ENCODE assay signal across 8 mouse cellular contexts in the genomic region with DNA sequence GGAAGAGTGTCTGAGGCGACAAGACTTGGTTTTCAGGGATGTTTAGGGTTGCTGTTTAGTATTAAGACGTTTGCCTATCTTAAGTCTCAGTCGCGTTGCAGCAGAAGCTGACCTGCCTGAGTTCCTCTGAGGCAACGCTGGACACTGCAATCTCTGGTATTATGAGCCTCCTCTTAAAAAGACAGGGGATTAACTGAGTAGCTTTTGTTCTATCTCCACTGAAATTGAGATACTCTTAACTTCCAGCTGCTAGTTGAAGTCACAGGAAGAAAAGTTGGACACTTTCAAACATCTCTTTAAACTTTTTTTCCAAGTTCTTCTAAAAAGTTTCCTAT.
DNase-seq lines count a peak whose midpoint lies in the region; ATAC-seq and TF ChIP-seq lines count a peak whose summit lies in the region.
"Not testable (repeated sequence)": the region's sequence is repeated elsewhere in the genome, so short reads cannot be mapped to it uniquely, and the experiment has no call there.

No protein-coding gene starts in this region.

- not testable (repeated sequence) for DNase-seq in MEL (ENCODE audit: low read depth, low spot score); heart, adult 2 months; layer of hippocampus, adult 2 months (ENCODE audit: low spot score in 2 of 2)

- not testable (repeated sequence) for TF ChIP-seq POLR2A in MEL (IDR thresholded peaks at IDR 0.05; ENCODE audit: control insufficient read depth in 1 of 2, insufficient read depth in 1 of 2, low read depth in 1 of 2, low read length in 2 of 2, poor library complexity in 1 of 2); embryonic fibroblast, embryonic 13.5 days (IDR thresholded peaks at IDR 0.05; ENCODE audit: low read depth, low read length); heart, adult 2 months (IDR thresholded peaks at IDR 0.05; ENCODE audit: insufficient read depth, low read depth, low read length)

- H3K4me1 ChIP-seq in MEL (ENCODE audit: control insufficient read depth in 1 of 2, insufficient read depth in 2 of 2, low read length in 2 of 2); embryonic fibroblast, embryonic 13.5 days (ENCODE audit: control insufficient read depth, insufficient read depth, low read length); heart, adult 2 months (ENCODE audit: control insufficient read depth, insufficient read depth, low read length); hindbrain, embryonic 15.5 days (replicated peaks); liver, embryonic 16.5 days (ENCODE audit: control insufficient read depth, low read depth, low read length); midbrain, embryonic 13.5 days (replicated peaks); stomach, embryonic 14.5 days (ENCODE audit: control insufficient read depth, insufficient read depth, low read length): not testable (repeated sequence)

- not testable (repeated sequence) for H3K79me2 ChIP-seq in MEL (ENCODE audit: control insufficient read depth, insufficient read depth, low read length, poor library complexity); heart, adult 2 months (replicated peaks; ENCODE audit: control insufficient read depth, insufficient read depth, low read length)

- not testable (repeated sequence) for TF ChIP-seq RAD21 in MEL (IDR thresholded peaks at IDR 0.05; ENCODE audit: low read depth, low read length)

- WGBS in heart, adult 2 months: 2% methylated on average over 5 of the region's 5 CpGs
- under 1% methylated on average over 5 of the region's 5 CpGs for WGBS in hindbrain, embryonic 15.5 days
- WGBS in liver, embryonic 16.5 days (ENCODE audit: insufficient replicate concordance): 0% methylated on average over 5 of the region's 5 CpGs
- WGBS in midbrain, embryonic 13.5 days: under 1% methylated on average over 5 of the region's 5 CpGs
- 0% methylated on average over 5 of the region's 5 CpGs for WGBS in stomach, embryonic 14.5 days

- intact Hi-C loops in heart, adult 2 months (cut with DNase I): not testable (repeated sequence)

- not testable (repeated sequence) for H3K36me3 ChIP-seq in MEL (ENCODE audit: control insufficient read depth in 1 of 2, insufficient read depth in 2 of 2, low read length in 2 of 2); heart, adult 2 months (ENCODE audit: control insufficient read depth, insufficient read depth, low read length); hindbrain, embryonic 15.5 days; liver, embryonic 16.5 days (ENCODE audit: control insufficient read depth, insufficient read depth); midbrain, embryonic 13.5 days; stomach, embryonic 14.5 days (ENCODE audit: control insufficient read depth, insufficient read depth, low read length)

- peak overlapping the region; percentile 74 to 80 for H3K4me3 ChIP-seq in MEL (ENCODE audit: control insufficient read depth in 1 of 2, insufficient read depth in 1 of 2, low read depth in 2 of 2, low read length in 2 of 2)
- H3K4me3 ChIP-seq in embryonic fibroblast, embryonic 13.5 days (ENCODE audit: insufficient read depth, low read length): peak overlapping the region; percentile 96
- H3K4me3 ChIP-seq in heart, adult 2 months: peak overlapping the region; percentile 55
- peak overlapping the region; percentile 74 for H3K4me3 ChIP-seq in hindbrain, embryonic 15.5 days
- peak overlapping the region; percentile 55 for H3K4me3 ChIP-seq in layer of hippocampus, adult 2 months
- peak overlapping the region; percentile 72 for H3K4me3 ChIP-seq in liver, embryonic 16.5 days (ENCODE audit: low read depth, low read length)
- peak overlapping the region; percentile 59 for H3K4me3 ChIP-seq in midbrain, embryonic 13.5 days (replicated peaks)
- peak overlapping the region; percentile 56 for H3K4me3 ChIP-seq in stomach, embryonic 14.5 days (ENCODE audit: low read depth, low read length)

- H3K9me3 ChIP-seq in MEL (replicated peaks; ENCODE audit: insufficient read depth, low read length); hindbrain, embryonic 15.5 days; liver, embryonic 16.5 days (replicated peaks; ENCODE audit: control insufficient read depth, low read length); midbrain, embryonic 13.5 days; stomach, embryonic 14.5 days (ENCODE audit: control insufficient read depth, low read depth, low read length): not testable (repeated sequence)

- peak overlapping the region; percentile 70 for H3K4me2 ChIP-seq in hindbrain, embryonic 15.5 days
- peak overlapping the region; percentile 56 for H3K4me2 ChIP-seq in liver, embryonic 16.5 days (ENCODE audit: low read depth, low read length)
- H3K4me2 ChIP-seq in midbrain, embryonic 13.5 days (replicated peaks): peak overlapping the region; percentile 61
- peak overlapping the region; percentile 41 for H3K4me2 ChIP-seq in stomach, embryonic 14.5 days (replicated peaks; ENCODE audit: low read depth, low read length)

- TF ChIP-seq CTCF in MEL (IDR thresholded peaks at IDR 0.05 in 2 of 3, conservative IDR thresholded peaks at IDR 0.05 in 1 of 3; ENCODE audit: control insufficient read depth in 1 of 3, insufficient read depth in 1 of 3, low read depth in 2 of 3, low read length in 3 of 3, poor library complexity in 1 of 3, severe bottlenecking in 1 of 3); embryonic fibroblast, embryonic 13.5 days (IDR thresholded peaks at IDR 0.05; ENCODE audit: borderline replicate concordance, insufficient read depth, low read length); heart, adult 2 months (IDR thresholded peaks at IDR 0.05); layer of hippocampus, adult 2 months (conservative IDR thresholded peaks at IDR 0.05): not testable (repeated sequence)

- ATAC-seq in hindbrain, embryonic 15.5 days (ENCODE audit: low FRiP score, low read depth); midbrain, embryonic 13.5 days; stomach, embryonic 14.5 days (ENCODE audit: insufficient number of reproducible peaks, insufficient read depth, low FRiP score, low read depth): not testable (repeated sequence)
- ATAC-seq in liver, embryonic 16.5 days (ENCODE audit: low read depth): peak; percentile 43; the same call in 1 of the 2 replicates

- H3K27me3 ChIP-seq in MEL (ENCODE audit: control insufficient read depth in 1 of 2, insufficient read depth in 2 of 2, low read length in 2 of 2); heart, adult 2 months (ENCODE audit: control insufficient read depth, insufficient read depth, low read length); hindbrain, embryonic 15.5 days; liver, embryonic 16.5 days (ENCODE audit: control insufficient read depth, insufficient read depth, low read depth, low read length); midbrain, embryonic 13.5 days; stomach, embryonic 14.5 days (ENCODE audit: control insufficient read depth, insufficient read depth, low read length): not testable (repeated sequence)

- peak overlapping the region; percentile 65 for H3K9ac ChIP-seq in MEL (ENCODE audit: control insufficient read depth, low read depth, low read length, poor library complexity, severe bottlenecking)
- peak overlapping the region; percentile 63 for H3K9ac ChIP-seq in heart, adult 2 months (ENCODE audit: low read depth, low read length)
- H3K9ac ChIP-seq in hindbrain, embryonic 15.5 days: peak overlapping the region; percentile 72
- peak overlapping the region; percentile 66 for H3K9ac ChIP-seq in liver, embryonic 16.5 days (ENCODE audit: low read depth, low read length)
- peak overlapping the region; percentile 75 for H3K9ac ChIP-seq in midbrain, embryonic 13.5 days (replicated peaks)
- peak overlapping the region; percentile 61 for H3K9ac ChIP-seq in stomach, embryonic 14.5 days (replicated peaks; ENCODE audit: low read depth, low read length)

- not testable (repeated sequence) for TF ChIP-seq EP300 in MEL (IDR thresholded peaks at IDR 0.05; ENCODE audit: low read depth in 1 of 2, low read length in 2 of 2); heart, adult 2 months (IDR thresholded peaks at IDR 0.05; ENCODE audit: insufficient read depth, low read depth, low read length)

- H3K27ac ChIP-seq in MEL (ENCODE audit: control insufficient read depth, low read depth, low read length): peak overlapping the region; percentile 67
- not testable (repeated sequence) for H3K27ac ChIP-seq in embryonic fibroblast, embryonic 13.5 days (ENCODE audit: insufficient read depth, low read length); heart, adult 2 months; layer of hippocampus, adult 2 months
- peak overlapping the region; percentile 84 for H3K27ac ChIP-seq in hindbrain, embryonic 15.5 days (replicated peaks)
- H3K27ac ChIP-seq in liver, embryonic 16.5 days (ENCODE audit: low read length): 0 out of 2 replicates have a peak overlapping the region, but pooled peaks have one; percentile 21
- peak overlapping the region; percentile 77 for H3K27ac ChIP-seq in midbrain, embryonic 13.5 days
- H3K27ac ChIP-seq in stomach, embryonic 14.5 days (ENCODE audit: low read length): peak overlapping the region; percentile 59
